Mouse (Mus musculus) lung, adult 2 months (tissue): ENCODE data around the gene Foxr1.

ENCODE experiments used
- CTCF ChIP-seq: fragments of 200-500 bp; IDR thresholded peaks from 2 replicates; pipeline ENCODE4 v1.5.1; 2011; ENCODE audit warnings: mild to moderate bottlenecking, low read length, control low read depth; ENCODE audit not compliant: insufficient read depth
- POLR2A ChIP-seq: fragments of 200-500 bp; IDR thresholded peaks from 2 replicates; pipeline ENCODE4 v1.6.1; 2011; ENCODE audit warnings: low read depth, mild to moderate bottlenecking, control low read depth, low read length, borderline replicate concordance; ENCODE audit errors: extremely low read depth

- no peak for TF ChIP-seq POLR2A
- TF ChIP-seq CTCF: no peak
Observed at GRCm38 (mm10) chr9:44457035-44457742, 16.3 kb upstream of the Foxr1 start.
